Mouse (Mus musculus): ENCODE results near the gene Oit1. TPM values are rescaled to one million over a fixed set of nuclear protein-coding genes. Genes with fewer than 3 reads are reported as not detected.

Gene Oit1
- polyA plus RNA-seq, 1 experiment from 2014 or later: 2.0 TPM

- H3K27ac ChIP-seq (ENCODE audit: low read length): no peak overlapping the region
- H3K9ac ChIP-seq (replicated peaks; ENCODE audit: low read length): no peak overlapping the region
- peaks cover 6% of the 10 kb centered on the region; the same call in 1 of the 2 replicates for H3K4me1 ChIP-seq (ENCODE audit: insufficient read depth, low read length)
- 79% methylated on average over 3 of the region's 3 CpGs for WGBS
- H3K27me3 ChIP-seq (ENCODE audit: insufficient read depth, low read length): no peaks in the 10 kb centered on the region
- no peak overlapping the region for H3K4me3 ChIP-seq (ENCODE audit: low read length)
- H3K36me3 ChIP-seq (ENCODE audit: insufficient read depth, low read length): no peaks in the 10 kb centered on the region
- no peak overlapping the region for H3K4me2 ChIP-seq (replicated peaks; ENCODE audit: low read depth, low read length)
- ATAC-seq (ENCODE audit: low FRiP score, low TSS enrichment): no peak
- H3K9me3 ChIP-seq (ENCODE audit: low read length): no peaks in the 10 kb centered on the region
Measured at GRCm38 (mm10) chr14:8308650-8309049, 69.9 kb downstream of the Oit1 start.

- Histone ChIP-seq H3K4me1 (ENCODE audit: insufficient read depth, low read length) (peaks cover 15% of the 10 kb centered on the region), H3K9me3 (ENCODE audit: low read length) (no peaks in the 10 kb centered on the region), H3K27ac (ENCODE audit: low read length) (no peak overlapping the region), H3K27me3 (ENCODE audit: insufficient read depth, low read length) (no peaks in the 10 kb centered on the region), H3K9ac (replicated peaks; ENCODE audit: low read length) (no peak overlapping the region), H3K4me2 (replicated peaks; ENCODE audit: low read depth, low read length) (no peak overlapping the region), H3K4me3 (ENCODE audit: low read length) (no peak overlapping the region), H3K36me3 (ENCODE audit: insufficient read depth, low read length) (no peaks in the 10 kb centered on the region)
- WGBS: 52% methylated on average over 6 of the region's 6 CpGs
- ATAC-seq (ENCODE audit: low FRiP score, low TSS enrichment): no peak
Measured at GRCm38 (mm10) chr14:8306884-8307283, 71.7 kb downstream of the Oit1 start.

- Histone ChIP-seq H3K36me3 (ENCODE audit: insufficient read depth, low read length) (no peaks in the 10 kb centered on the region), H3K9me3 (ENCODE audit: low read length) (no peaks in the 10 kb centered on the region), H3K27ac (ENCODE audit: low read length) (no peak overlapping the region), H3K9ac (replicated peaks; ENCODE audit: low read length) (no peak overlapping the region), H3K27me3 (ENCODE audit: insufficient read depth, low read length) (no peaks in the 10 kb centered on the region), H3K4me3 (ENCODE audit: low read length) (no peak overlapping the region), H3K4me1 (ENCODE audit: insufficient read depth, low read length) (peaks cover 15% of the 10 kb centered on the region), H3K4me2 (replicated peaks; ENCODE audit: low read depth, low read length) (no peak overlapping the region)
- ATAC-seq (ENCODE audit: low FRiP score, low TSS enrichment): no peak; the same call in 1 of the 2 replicates
- 57% methylated on average over 3 of the region's 3 CpGs for WGBS
Measured at GRCm38 (mm10) chr14:8305014-8305413, 73.5 kb downstream of the Oit1 start.

- no peak for ATAC-seq (ENCODE audit: low FRiP score, low TSS enrichment)
- H3K9ac ChIP-seq (replicated peaks; ENCODE audit: low read length): no peak overlapping the region
- no peak overlapping the region; the same call in 1 of the 2 replicates for H3K27ac ChIP-seq (ENCODE audit: low read length)
- no peaks in the 10 kb centered on the region for H3K36me3 ChIP-seq (ENCODE audit: insufficient read depth, low read length)
- no peak overlapping the region for H3K4me3 ChIP-seq (ENCODE audit: low read length)
- H3K9me3 ChIP-seq (ENCODE audit: low read length): no peaks in the 10 kb centered on the region
- H3K27me3 ChIP-seq (ENCODE audit: insufficient read depth, low read length): no peaks in the 10 kb centered on the region
- H3K4me1 ChIP-seq (ENCODE audit: insufficient read depth, low read length): peaks cover 13% of the 10 kb centered on the region
- H3K4me2 ChIP-seq (replicated peaks; ENCODE audit: low read depth, low read length): no peak overlapping the region
Measured at GRCm38 (mm10) chr14:8304082-8304481, 74.5 kb downstream of the Oit1 start.

- Histone ChIP-seq H3K27me3 (ENCODE audit: insufficient read depth, low read length) (no peaks in the 10 kb centered on the region), H3K9me3 (ENCODE audit: low read length) (no peaks in the 10 kb centered on the region), H3K36me3 (ENCODE audit: insufficient read depth, low read length) (no peaks in the 10 kb centered on the region), H3K4me2 (replicated peaks; ENCODE audit: low read depth, low read length) (no peak overlapping the region; the same call in 1 of the 2 replicates), H3K4me1 (ENCODE audit: insufficient read depth, low read length) (peaks cover 13% of the 10 kb centered on the region), H3K4me3 (ENCODE audit: low read length) (no peak overlapping the region), H3K9ac (replicated peaks; ENCODE audit: low read length) (no peak overlapping the region; the same call in 1 of the 2 replicates), H3K27ac (ENCODE audit: low read length) (no peak overlapping the region)
- no peak for ATAC-seq (ENCODE audit: low FRiP score, low TSS enrichment)
- WGBS: 11% methylated on average over 10 of the region's 10 CpGs
Measured at GRCm38 (mm10) chr14:8302687-8303086, 75.9 kb downstream of the Oit1 start.

- 29% methylated on average over 8 of the region's 8 CpGs for WGBS
- peak; percentile 63; the same call in 1 of the 2 replicates for ATAC-seq (ENCODE audit: low FRiP score, low TSS enrichment)
- Histone ChIP-seq H3K27me3 (ENCODE audit: insufficient read depth, low read length) (no peaks in the 10 kb centered on the region), H3K9me3 (ENCODE audit: low read length) (no peaks in the 10 kb centered on the region), H3K4me2 (replicated peaks; ENCODE audit: low read depth, low read length) (no peak overlapping the region), H3K4me1 (ENCODE audit: insufficient read depth, low read length) (peaks cover 9% of the 10 kb centered on the region), H3K36me3 (ENCODE audit: insufficient read depth, low read length) (no peaks in the 10 kb centered on the region), H3K27ac (ENCODE audit: low read length) (no peak overlapping the region), H3K9ac (replicated peaks; ENCODE audit: low read length) (no peak overlapping the region), H3K4me3 (ENCODE audit: low read length) (no peak overlapping the region)
Measured at GRCm38 (mm10) chr14:8300281-8300680, 78.3 kb downstream of the Oit1 start.

Other genes starting within 250 kb of the Oit1 start
- 267 and 278 TPM in 2 replicates for gene Pdhb, start 205.7 kb downstream of the Oit1 start, polyA plus RNA-seq (2015; fragmentation: Nextera tagmentation; extraction: Ambion mirVana)
- gene Kctd6, start 164.6 kb downstream of the Oit1 start, polyA plus RNA-seq (2015; fragmentation: Nextera tagmentation; extraction: Ambion mirVana): 3.3 and 3.6 TPM in 2 replicates
- 1.0 and 2.0 TPM in 2 replicates for gene Acox2, start 119.4 kb downstream of the Oit1 start, polyA plus RNA-seq (2015; fragmentation: Nextera tagmentation; extraction: Ambion mirVana)
- 7.8 TPM in 2 replicates for gene Fam107a, start 60.7 kb downstream of the Oit1 start, polyA plus RNA-seq (2015; fragmentation: Nextera tagmentation; extraction: Ambion mirVana)

All from kidney, embryonic 16.5 days (tissue).